Mouse (Mus musculus) embryonic facial prominence, embryonic 15.5 days (tissue): ENCODE data around the gene Fasn. TPM values are rescaled to one million over a fixed set of nuclear protein-coding genes. Genes with fewer than 3 reads are reported as not detected.
"Not testable (repeated sequence)": the region's sequence is repeated elsewhere in the genome, so short reads cannot be mapped to it uniquely, and the experiment has no call there.

Source experiments
- ATAC-seq: fragments of 200-750 bp; cut with Nextera tagmentation; 2 replicates; pipeline ENCODE4 v1.8.0; 2017; ENCODE audit warnings: low read depth, moderate TSS enrichment; ENCODE audit not compliant: insufficient number of reproducible peaks, low FRiP score, low TSS enrichment
- H3K27ac ChIP-seq: fragments of 300-500 bp; sonication (generic); replicated peaks from 2 replicates; pipeline ENCODE4 v1.5.1; 2015; ENCODE audit warnings: mild to moderate bottlenecking, inconsistent platforms
- H3K27me3 ChIP-seq: fragments of 300-500 bp; sonication (generic); 2 replicates; pipeline ENCODE4 v1.6.1; 2015; ENCODE audit warnings: inconsistent platforms
- H3K36me3 ChIP-seq: fragments of 300-500 bp; sonication (generic); 2 replicates; pipeline ENCODE4 v1.6.1; 2015; ENCODE audit warnings: mild to moderate bottlenecking, inconsistent platforms
- H3K4me1 ChIP-seq: fragments of 300-500 bp; sonication (generic); 2 replicates; pipeline ENCODE4 v1.6.1; 2015; ENCODE audit warnings: inconsistent platforms
- H3K4me2 ChIP-seq: fragments of 300-500 bp; sonication (generic); replicated peaks from 2 replicates; pipeline ENCODE4 v1.6.1; 2015; ENCODE audit warnings: mild to moderate bottlenecking, inconsistent platforms
- H3K4me3 ChIP-seq: fragments of 300-500 bp; sonication (generic); replicated peaks from 2 replicates; pipeline ENCODE4 v1.5.1; 2015; ENCODE audit warnings: mild to moderate bottlenecking, inconsistent platforms
- H3K9ac ChIP-seq: fragments of 300-500 bp; sonication (generic); 2 replicates; pipeline ENCODE4 v1.6.1; 2015; ENCODE audit warnings: inconsistent platforms
- H3K9me3 ChIP-seq: fragments of 300-500 bp; sonication (generic); replicated peaks from 2 replicates; pipeline ENCODE4 v1.6.1; 2016; ENCODE audit warnings: inconsistent platforms
- WGBS: fragments of 180-500 bp; shearing (Covaris S2); methylation state at CpG from one replicate; pipeline ENCODE4 v1.1.7; 2015; 5-methylcytosine and 5-hydroxymethylcytosine counted together
- polyA plus RNA-seq: library from polyadenylated mRNA; unstranded; fragments of >200 nt; fragmentation: Nextera tagmentation; extraction: Ambion mirVana; gene quantifications from 2 replicates; pipeline ENCODE4 v1.2.1, GENCODE M21; 2015

Fasn gene
- polyA plus RNA-seq, 1 experiment from 2014 or later, result 46.2 TPM

- no peaks in the 10 kb centered on the region for H3K9me3 ChIP-seq
- peak within 1 kb of the TSS; percentile 71 for H3K27ac ChIP-seq
- ATAC-seq, result peak; percentile 88
- H3K9ac ChIP-seq, result peak within 1 kb of the TSS; percentile 99
- no peaks in the 10 kb centered on the region for H3K27me3 ChIP-seq
- WGBS, result 1% methylated on average over 59 of the region's 59 CpGs
- peak within 1 kb of the TSS; percentile 91 for H3K4me2 ChIP-seq
- H3K4me3 ChIP-seq, result peak within 1 kb of the TSS; percentile 95
- H3K36me3 ChIP-seq, result peaks cover 40% of the 10 kb centered on the region
- peaks cover 29% of the 10 kb centered on the region for H3K4me1 ChIP-seq
These were observed 28.4 kb downstream of the Fasn start, which contains the start of gene Dus1l for GRCm38 (mm10) chr11:120795756-120796613. Gene Dus1l (minus strand): TSS chr11:120796403.

GRCm38 (mm10) chr11:120792652-120793051, 31.7 kb downstream of the Fasn start:
- peaks cover 19% of the 10 kb centered on the region for H3K4me1 ChIP-seq
- H3K36me3 ChIP-seq, result peaks cover 70% of the 10 kb centered on the region
- no peak overlapping the region for H3K4me2 ChIP-seq
- no peak overlapping the region for H3K4me3 ChIP-seq
- WGBS, result 90% methylated on average over 9 of the region's 9 CpGs
- H3K27me3 ChIP-seq, result no peaks in the 10 kb centered on the region
- H3K9me3 ChIP-seq, result no peaks in the 10 kb centered on the region
- no peak overlapping the region for H3K9ac ChIP-seq
- no peak overlapping the region for H3K27ac ChIP-seq
- no peak for ATAC-seq

GRCm38 (mm10) chr11:120789810-120790209, 34.5 kb downstream of the Fasn start:
- no peak overlapping the region for H3K4me3 ChIP-seq
- no peak overlapping the region for H3K4me2 ChIP-seq
- no peaks in the 10 kb centered on the region for H3K9me3 ChIP-seq
- H3K9ac ChIP-seq, result no peak overlapping the region
- H3K27me3 ChIP-seq, result no peaks in the 10 kb centered on the region
- 90% methylated on average over 3 of the region's 3 CpGs for WGBS
- no peak for ATAC-seq
- H3K36me3 ChIP-seq, result peaks cover 84% of the 10 kb centered on the region
- H3K27ac ChIP-seq, result no peak overlapping the region
- peaks cover 18% of the 10 kb centered on the region for H3K4me1 ChIP-seq

GRCm38 (mm10) chr11:120789355-120789754, 35.0 kb downstream of the Fasn start:
- Histone ChIP-seq H3K9me3 (no peaks in the 10 kb centered on the region), H3K4me2 (no peak overlapping the region), H3K4me3 (no peak overlapping the region), H3K4me1 (peaks cover 15% of the 10 kb centered on the region), H3K27me3 (no peaks in the 10 kb centered on the region), H3K27ac (no peak overlapping the region), H3K9ac (no peak overlapping the region), H3K36me3 (peaks cover 80% of the 10 kb centered on the region)
- WGBS, result 79% methylated on average over 4 of the region's 4 CpGs
- ATAC-seq, result no peak

- H3K27me3 ChIP-seq, H3K9me3 ChIP-seq, ATAC-seq, H3K27ac ChIP-seq, H3K9ac ChIP-seq, H3K4me2 ChIP-seq, H3K4me3 ChIP-seq: not testable (repeated sequence)
- H3K4me1 ChIP-seq, result peaks cover 14% of the 10 kb centered on the region
- peaks cover 71% of the 10 kb centered on the region for H3K36me3 ChIP-seq
- WGBS, result 82% methylated on average over 9 of the region's 10 CpGs
These were observed 35.9 kb downstream of the Fasn start for GRCm38 (mm10) chr11:120788460-120788859.

- WGBS, result 30% methylated on average over 9 of the region's 9 CpGs
- H3K4me2 ChIP-seq, result peak overlapping the region; percentile 85
- no peak overlapping the region for H3K27ac ChIP-seq
- H3K4me1 ChIP-seq, result peaks cover 22% of the 10 kb centered on the region
- H3K9me3 ChIP-seq, result no peaks in the 10 kb centered on the region
- peak overlapping the region; percentile 86 for H3K9ac ChIP-seq
- no peaks in the 10 kb centered on the region for H3K27me3 ChIP-seq
- ATAC-seq, result no peak
- H3K4me3 ChIP-seq, result peak overlapping the region; percentile 94
- peaks cover 47% of the 10 kb centered on the region for H3K36me3 ChIP-seq
These were observed 39.2 kb downstream of the Fasn start for GRCm38 (mm10) chr11:120785145-120785544.

- peak within 1 kb of the TSS; percentile 83 for H3K27ac ChIP-seq
- no peaks in the 10 kb centered on the region for H3K9me3 ChIP-seq
- peak within 1 kb of the TSS; percentile 86 for H3K9ac ChIP-seq
- peak within 1 kb of the TSS; percentile 94 for H3K4me3 ChIP-seq
- WGBS, result under 1% methylated on average over 71 of the region's 107 CpGs
- ATAC-seq, result peak; percentile 83
- peaks cover 22% of the 10 kb centered on the region for H3K4me1 ChIP-seq
- no peaks in the 10 kb centered on the region for H3K27me3 ChIP-seq
- H3K4me2 ChIP-seq, result peak within 1 kb of the TSS; percentile 85
- peaks cover 38% of the 10 kb centered on the region for H3K36me3 ChIP-seq
These were observed 40.1 kb downstream of the Fasn start, which contains the start of the genes Rfng and Gps1 for GRCm38 (mm10) chr11:120784064-120784791. Gene Rfng (minus strand): TSS chr11:120784207. Gene Gps1 (plus strand): TSS chr11:120784272.

- peak overlapping the region; percentile 85 for H3K4me2 ChIP-seq
- peak overlapping the region; percentile 86 for H3K9ac ChIP-seq
- peaks cover 22% of the 10 kb centered on the region for H3K4me1 ChIP-seq
- no peak for ATAC-seq
- peaks cover 34% of the 10 kb centered on the region for H3K36me3 ChIP-seq
- peak overlapping the region; percentile 94 for H3K4me3 ChIP-seq
- 2% methylated on average over 42 of the region's 42 CpGs for WGBS
- H3K27me3 ChIP-seq, result no peaks in the 10 kb centered on the region
- H3K27ac ChIP-seq, result peak overlapping the region; percentile 83
- no peaks in the 10 kb centered on the region for H3K9me3 ChIP-seq
These were observed 40.8 kb downstream of the Fasn start for GRCm38 (mm10) chr11:120783426-120784063.

GRCm38 (mm10) chr11:120781361-120781760, 43.0 kb downstream of the Fasn start:
- Histone ChIP-seq H3K36me3 (peaks cover 13% of the 10 kb centered on the region), H3K4me1 (peaks cover 24% of the 10 kb centered on the region)
- not testable (repeated sequence) for H3K4me3 ChIP-seq, H3K4me2 ChIP-seq, H3K27me3 ChIP-seq, H3K9me3 ChIP-seq, H3K27ac ChIP-seq, H3K9ac ChIP-seq, ATAC-seq
- WGBS, result 94% methylated on average over 6 of the region's 6 CpGs

GRCm38 (mm10) chr11:120779876-120780275, 44.5 kb downstream of the Fasn start:
- no peak for ATAC-seq
- Histone ChIP-seq H3K27me3 (no peaks in the 10 kb centered on the region), H3K9me3 (no peaks in the 10 kb centered on the region), H3K4me2 (no peak overlapping the region), H3K9ac (no peak overlapping the region), H3K4me3 (no peak overlapping the region), H3K36me3 (peaks cover 9% of the 10 kb centered on the region; the same call in 1 of the 2 replicates), H3K4me1 (peaks cover 21% of the 10 kb centered on the region), H3K27ac (no peak overlapping the region)
- 88% methylated on average over 1 of the region's 1 CpGs for WGBS

GRCm38 (mm10) chr11:120777123-120777522, 47.2 kb downstream of the Fasn start:
- no peak for ATAC-seq
- Histone ChIP-seq H3K4me3 (no peak overlapping the region), H3K4me1 (peaks cover 9% of the 10 kb centered on the region), H3K27ac (no peak overlapping the region), H3K36me3 (peaks cover 9% of the 10 kb centered on the region; the same call in 1 of the 2 replicates), H3K27me3 (no peaks in the 10 kb centered on the region), H3K4me2 (no peak overlapping the region), H3K9ac (no peak overlapping the region), H3K9me3 (no peaks in the 10 kb centered on the region)
- 22% methylated on average over 6 of the region's 6 CpGs for WGBS
